Comparison of ENCODE assay signal across 8 mouse cellular contexts in genomic region chr11:106513166-106513565, GRCm38 (mm10). TPM values are rescaled to one million over a fixed set of nuclear protein-coding genes. Genes with fewer than 3 reads are reported as not detected.
DNase-seq lines count a peak whose midpoint lies in the region; ATAC-seq and TF ChIP-seq lines count a peak whose summit lies in the region.

No protein-coding gene starts in this region.

- no peak overlapping the region for H3K9ac ChIP-seq in forebrain, embryonic 14.5 days (ENCODE audit: low read length)
- no peak overlapping the region for H3K9ac ChIP-seq in forebrain, embryonic 13.5 days
- no peak overlapping the region for H3K9ac ChIP-seq in embryonic facial prominence, embryonic 11.5 days (replicated peaks; ENCODE audit: low read length)
- 0 out of 2 replicates have a peak overlapping the region, but pooled peaks have one; percentile 18 for H3K9ac ChIP-seq in kidney, postnatal 0 days (ENCODE audit: low read depth, low read length)

- H3K27ac ChIP-seq in forebrain, embryonic 14.5 days (ENCODE audit: low read depth, low read length): no peak overlapping the region
- no peak overlapping the region for H3K27ac ChIP-seq in forebrain, embryonic 13.5 days
- no peak overlapping the region for H3K27ac ChIP-seq in testis, adult 2 months (ENCODE audit: control insufficient read depth, insufficient read depth, low read depth, low read length)
- H3K27ac ChIP-seq in embryonic facial prominence, embryonic 11.5 days (replicated peaks; ENCODE audit: low read depth, low read length): no peak overlapping the region
- no peak overlapping the region for H3K27ac ChIP-seq in kidney, postnatal 0 days
- no peak overlapping the region for H3K27ac ChIP-seq in thymus, adult 2 months (ENCODE audit: control insufficient read depth, insufficient read depth, low read length)

- H3K4me1 ChIP-seq in forebrain, embryonic 14.5 days (ENCODE audit: control insufficient read depth, insufficient read depth, low read length): no peaks in the 10 kb centered on the region
- no peaks in the 10 kb centered on the region for H3K4me1 ChIP-seq in forebrain, embryonic 13.5 days
- H3K4me1 ChIP-seq in testis, adult 2 months (ENCODE audit: control insufficient read depth, insufficient read depth, low read length): no peaks in the 10 kb centered on the region
- no peaks in the 10 kb centered on the region; the same call in 1 of the 2 replicates for H3K4me1 ChIP-seq in embryonic facial prominence, embryonic 11.5 days (ENCODE audit: control insufficient read depth, insufficient read depth, low read length)
- no peaks in the 10 kb centered on the region for H3K4me1 ChIP-seq in kidney, postnatal 0 days (replicated peaks; ENCODE audit: insufficient read depth, low read length)
- H3K4me1 ChIP-seq in thymus, adult 2 months (replicated peaks; ENCODE audit: control insufficient read depth, insufficient read depth, low read length): peaks cover 3% of the 10 kb centered on the region; the same call in 1 of the 2 replicates

- DNase-seq in forebrain, embryonic 14.5 days (ENCODE audit: low spot score): peak; percentile 66
- DNase-seq in testis, postnatal 14 days (ENCODE audit: low spot score): no peak
- peak; percentile 56 for DNase-seq in embryonic facial prominence, embryonic 11.5 days (ENCODE audit: low spot score)
- peak; percentile 88 for DNase-seq in kidney, postnatal 0 days (ENCODE audit: low spot score)
- DNase-seq in lung, postnatal 4 days: peak; percentile 74 to 78
- peak; percentile 74 for DNase-seq in thymus, adult 2 months

- no peak for TF ChIP-seq POLR2A in testis, adult 2 months (IDR thresholded peaks at IDR 0.05; ENCODE audit: control insufficient read depth, low read depth, low read length)
- no peak for TF ChIP-seq POLR2A in thymus, adult 2 months (IDR thresholded peaks at IDR 0.05; ENCODE audit: control insufficient read depth, extremely low read depth, insufficient read depth, low read length, poor library complexity)

- ATAC-seq in forebrain, embryonic 14.5 days: no peak
- ATAC-seq in forebrain, embryonic 13.5 days: no peak
- ATAC-seq in embryonic facial prominence, embryonic 11.5 days (replicated peaks; ENCODE audit: insufficient number of reproducible peaks, low FRiP score, low TSS enrichment, low read depth): no peak
- ATAC-seq in kidney, postnatal 0 days (replicated peaks; ENCODE audit: low FRiP score, low read depth): peak; percentile 59; the same call in 1 of the 2 replicates

- no peak overlapping the region for H3K4me3 ChIP-seq in forebrain, embryonic 14.5 days (ENCODE audit: low read depth, low read length)
- H3K4me3 ChIP-seq in forebrain, embryonic 13.5 days: no peak overlapping the region
- no peak overlapping the region for H3K4me3 ChIP-seq in testis, adult 2 months (ENCODE audit: control insufficient read depth, low read depth, low read length)
- no peak overlapping the region for H3K4me3 ChIP-seq in embryonic facial prominence, embryonic 11.5 days (ENCODE audit: low read depth, low read length)
- no peak overlapping the region for H3K4me3 ChIP-seq in kidney, postnatal 0 days (replicated peaks; ENCODE audit: low read depth, low read length)
- H3K4me3 ChIP-seq in thymus, adult 2 months (ENCODE audit: control insufficient read depth, insufficient read depth, low read length): no peak overlapping the region

- no peak overlapping the region for H3K4me2 ChIP-seq in forebrain, embryonic 14.5 days (ENCODE audit: low read length)
- no peak overlapping the region for H3K4me2 ChIP-seq in forebrain, embryonic 13.5 days
- no peak overlapping the region for H3K4me2 ChIP-seq in embryonic facial prominence, embryonic 11.5 days (ENCODE audit: low read depth, low read length)
- no peak overlapping the region for H3K4me2 ChIP-seq in kidney, postnatal 0 days (ENCODE audit: low read length)

- no peaks in the 10 kb centered on the region for H3K9me3 ChIP-seq in forebrain, embryonic 14.5 days (replicated peaks; ENCODE audit: control insufficient read depth, low read length)
- H3K9me3 ChIP-seq in forebrain, embryonic 13.5 days (replicated peaks): no peaks in the 10 kb centered on the region
- H3K9me3 ChIP-seq in embryonic facial prominence, embryonic 11.5 days (replicated peaks; ENCODE audit: control insufficient read depth, low read length): no peaks in the 10 kb centered on the region
- H3K9me3 ChIP-seq in kidney, postnatal 0 days (replicated peaks; ENCODE audit: low read length): no peaks in the 10 kb centered on the region

- H3K36me3 ChIP-seq in forebrain, embryonic 14.5 days (ENCODE audit: control insufficient read depth, insufficient read depth, low read length): peaks cover 19% of the 10 kb centered on the region
- peaks cover 29% of the 10 kb centered on the region for H3K36me3 ChIP-seq in forebrain, embryonic 13.5 days (ENCODE audit: poor library complexity, severe bottlenecking)
- H3K36me3 ChIP-seq in testis, adult 2 months (ENCODE audit: control insufficient read depth, insufficient read depth, low read length): no peaks in the 10 kb centered on the region
- H3K36me3 ChIP-seq in embryonic facial prominence, embryonic 11.5 days (replicated peaks; ENCODE audit: control insufficient read depth, insufficient read depth, low read depth, low read length): no peaks in the 10 kb centered on the region; the same call in 1 of the 2 replicates
- 0 out of 2 replicates have a peak, but pooled peaks cover 7% of the 10 kb centered on the region for H3K36me3 ChIP-seq in kidney, postnatal 0 days (ENCODE audit: insufficient read depth, low read length)
- H3K36me3 ChIP-seq in thymus, adult 2 months (ENCODE audit: control insufficient read depth, insufficient read depth, low read length): peaks cover 3% of the 10 kb centered on the region; the same call in 1 of the 2 replicates

- H3K27me3 ChIP-seq in forebrain, embryonic 14.5 days (replicated peaks; ENCODE audit: control insufficient read depth, insufficient read depth, low read length): no peaks in the 10 kb centered on the region
- no peaks in the 10 kb centered on the region for H3K27me3 ChIP-seq in forebrain, embryonic 13.5 days
- no peaks in the 10 kb centered on the region for H3K27me3 ChIP-seq in testis, adult 2 months (ENCODE audit: control insufficient read depth, insufficient read depth, low read length)
- no peaks in the 10 kb centered on the region for H3K27me3 ChIP-seq in embryonic facial prominence, embryonic 11.5 days (ENCODE audit: control insufficient read depth, insufficient read depth, low read length)
- no peaks in the 10 kb centered on the region for H3K27me3 ChIP-seq in kidney, postnatal 0 days (ENCODE audit: insufficient read depth, low read length)
- H3K27me3 ChIP-seq in thymus, adult 2 months (ENCODE audit: control insufficient read depth, insufficient read depth, low read length): no peaks in the 10 kb centered on the region

- peak; percentile 42; the same call in 1 of the 2 replicates for TF ChIP-seq CTCF in testis, adult 2 months (IDR thresholded peaks at IDR 0.05; ENCODE audit: control insufficient read depth, insufficient read depth, insufficient replicate concordance, low read depth, low read length)
- peak; percentile 89 for TF ChIP-seq CTCF in kidney, postnatal 0 days (IDR thresholded peaks at IDR 0.05; ENCODE audit: low read depth)
- TF ChIP-seq CTCF in thymus, adult 2 months (IDR thresholded peaks at IDR 0.05; ENCODE audit: borderline replicate concordance, control insufficient read depth, extremely low read depth, insufficient read depth, low read length, poor library complexity): no peak

- 33% methylated on average over 2 of the region's 2 CpGs for WGBS in forebrain, embryonic 14.5 days
- 41% methylated on average over 2 of the region's 2 CpGs for WGBS in forebrain, embryonic 13.5 days
- WGBS in embryonic facial prominence, embryonic 11.5 days: 41% methylated on average over 2 of the region's 2 CpGs
- 31% methylated on average over 2 of the region's 2 CpGs for WGBS in kidney, postnatal 0 days
- 59% methylated on average over 2 of the region's 2 CpGs for WGBS in thymus, adult 2 months

RNA-seq across cellular contexts. Expression of gene Ern1, which starts 25.5 kb away (rescaled TPM):
- polyA plus RNA-seq in forebrain, embryonic 14.5 days (2014; fragmentation: Nextera tagmentation; extraction: Ambion mirVana): 2.9 and 4.1 TPM in 2 replicates
- 5.6 and 6.3 TPM in 2 replicates for polyA plus RNA-seq in forebrain, embryonic 13.5 days (2015; fragmentation: Nextera tagmentation; extraction: Ambion mirVana)
- polyA plus RNA-seq in testis, adult 2 months (2012; rRNA removed): 6.6 and 7.3 TPM in 2 replicates
- polyA plus RNA-seq in embryonic facial prominence, embryonic 11.5 days (2014; fragmentation: Nextera tagmentation; extraction: Ambion mirVana): 3.0 and 3.8 TPM in 2 replicates
- polyA plus RNA-seq in kidney, postnatal 0 days (2015; fragmentation: Nextera tagmentation; extraction: Ambion mirVana): 3.3 and 3.5 TPM in 2 replicates
- 18.1 and 21.9 TPM in 2 replicates for polyA plus RNA-seq in thymus, adult 2 months (2012; rRNA removed)
